Mouse (Mus musculus): Measurements from ENCODE around the gene Zfp36. TPM values are rescaled to one million over a fixed set of nuclear protein-coding genes. Genes with fewer than 3 reads are reported as not detected.

Zfp36 gene
- polyA plus RNA-seq, 1 experiment from 2014 or later: 7.5 TPM

DNA sequence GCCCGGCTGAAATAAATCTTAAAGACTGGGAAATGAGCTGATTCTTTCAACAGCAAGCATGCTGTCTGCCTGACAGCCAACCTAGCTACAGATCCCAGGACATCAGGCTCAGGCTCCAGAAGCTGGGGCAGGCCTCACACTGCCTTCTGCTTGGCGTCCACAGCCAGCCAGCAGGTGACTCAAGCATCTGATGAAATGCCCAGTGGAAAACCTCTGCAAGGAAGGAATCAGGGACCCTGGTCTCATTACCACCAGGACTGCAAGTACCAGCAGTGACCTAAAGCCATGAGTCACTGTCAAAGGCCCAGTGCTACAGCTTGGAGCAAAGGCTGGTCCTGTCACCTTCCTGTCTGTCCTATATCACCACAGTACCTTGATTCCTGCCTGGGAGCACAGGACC lies 44.6 kb downstream of the Zfp36 start:
- WGBS: 94% methylated on average over 2 of the region's 2 CpGs
- no peak for DNase-seq (ENCODE audit: low spot score)
- peaks cover 58% of the 10 kb centered on the region for H3K36me3 ChIP-seq

GRCm38 (mm10) chr7:28334534-28334933 lies 45.5 kb downstream of the Zfp36 start:
- no peak overlapping the region for H3K4me3 ChIP-seq
- H3K27me3 ChIP-seq (ENCODE audit: low read depth, poor library complexity, severe bottlenecking): no peaks in the 10 kb centered on the region
- H3K36me3 ChIP-seq: peaks cover 68% of the 10 kb centered on the region
- no peak overlapping the region for H3K27ac ChIP-seq
- no peaks in the 10 kb centered on the region for H3K9me3 ChIP-seq (replicated peaks)
- peaks cover 11% of the 10 kb centered on the region for H3K4me1 ChIP-seq
- 90% methylated on average over 4 of the region's 4 CpGs for WGBS
- no peak for DNase-seq (ENCODE audit: low spot score)

More for the DNA sequence above, 44.6 kb downstream of the Zfp36 start:
- Histone ChIP-seq H3K27ac (no peak overlapping the region), H3K9me3 (replicated peaks) (no peaks in the 10 kb centered on the region), H3K27me3 (ENCODE audit: low read depth, poor library complexity, severe bottlenecking) (no peaks in the 10 kb centered on the region), H3K4me3 (no peak overlapping the region), H3K4me1 (peaks cover 13% of the 10 kb centered on the region)

GRCm38 (mm10) chr7:28328260-28328659 lies 51.8 kb downstream of the Zfp36 start:
- H3K4me3 ChIP-seq: no peak overlapping the region
- peaks cover 99% of the 10 kb centered on the region for H3K36me3 ChIP-seq
- no peak overlapping the region for H3K27ac ChIP-seq
- 96% methylated on average over 2 of the region's 2 CpGs for WGBS
- DNase-seq (ENCODE audit: low spot score): no peak
- no peaks in the 10 kb centered on the region for H3K4me1 ChIP-seq
- no peaks in the 10 kb centered on the region for H3K27me3 ChIP-seq (ENCODE audit: low read depth, poor library complexity, severe bottlenecking)
- no peaks in the 10 kb centered on the region for H3K9me3 ChIP-seq (replicated peaks)

Other genes with a start within 250 kb of the Zfp36 start
- 166 and 214 TPM in 2 replicates for gene Fbl, start 210.5 kb downstream of the Zfp36 start, polyA plus RNA-seq (2016; fragmentation: Nextera tagmentation; extraction: Ambion mirVana)
- 13.4 and 21.0 TPM in 2 replicates for gene Dyrk1b, start 200.8 kb downstream of the Zfp36 start, polyA plus RNA-seq (2016; fragmentation: Nextera tagmentation; extraction: Ambion mirVana)
- 2.9 and 3.9 TPM in 2 replicates for gene Eid2, start 112.4 kb downstream of the Zfp36 start, polyA plus RNA-seq (2016; fragmentation: Nextera tagmentation; extraction: Ambion mirVana)
- 7.6 and 11.2 TPM in 2 replicates for gene Eid2b, start 102.5 kb downstream of the Zfp36 start, polyA plus RNA-seq (2016; fragmentation: Nextera tagmentation; extraction: Ambion mirVana)
- not detected in 2 replicates for gene Selenov, start 89.1 kb downstream of the Zfp36 start, polyA plus RNA-seq (2016; fragmentation: Nextera tagmentation; extraction: Ambion mirVana)
- 0.56 and 2.3 TPM in 2 replicates for gene Dll3, start 78.0 kb downstream of the Zfp36 start, polyA plus RNA-seq (2016; fragmentation: Nextera tagmentation; extraction: Ambion mirVana)
- 223 and 243 TPM in 2 replicates for gene Timm50, start 68.2 kb downstream of the Zfp36 start, polyA plus RNA-seq (2016; fragmentation: Nextera tagmentation; extraction: Ambion mirVana)
- 123 and 124 TPM in 2 replicates for gene Supt5, start 41.5 kb downstream of the Zfp36 start, polyA plus RNA-seq (2016; fragmentation: Nextera tagmentation; extraction: Ambion mirVana)
- gene Rps16, start 29.6 kb downstream of the Zfp36 start, polyA plus RNA-seq (2016; fragmentation: Nextera tagmentation; extraction: Ambion mirVana): 972 and 1,174 TPM in 2 replicates
- gene Plekhg2, start 7.7 kb downstream of the Zfp36 start, polyA plus RNA-seq (2016; fragmentation: Nextera tagmentation; extraction: Ambion mirVana): 90.5 and 118 TPM in 2 replicates
- 65.1 and 67.0 TPM in 2 replicates for gene Med29, start 12.5 kb upstream of the Zfp36 start, polyA plus RNA-seq (2016; fragmentation: Nextera tagmentation; extraction: Ambion mirVana)
- gene Paf1, start 12.7 kb upstream of the Zfp36 start, polyA plus RNA-seq (2016; fragmentation: Nextera tagmentation; extraction: Ambion mirVana): 81.3 and 91.5 TPM in 2 replicates
- gene Gmfg, start 57.2 kb upstream of the Zfp36 start, polyA plus RNA-seq (2016; fragmentation: Nextera tagmentation; extraction: Ambion mirVana): 6.8 and 7.7 TPM in 2 replicates
- 4.1 and 5.0 TPM in 2 replicates for gene Lrfn1, start 71.7 kb upstream of the Zfp36 start, polyA plus RNA-seq (2016; fragmentation: Nextera tagmentation; extraction: Ambion mirVana)
- not detected in 2 replicates for gene Ifnl2, start 130.2 kb upstream of the Zfp36 start, polyA plus RNA-seq (2016; fragmentation: Nextera tagmentation; extraction: Ambion mirVana)
- gene Ifnl3, start 142.6 kb upstream of the Zfp36 start, polyA plus RNA-seq (2016; fragmentation: Nextera tagmentation; extraction: Ambion mirVana): not detected in 2 replicates
- not detected in 2 replicates for gene Sycn, start 160.6 kb upstream of the Zfp36 start, polyA plus RNA-seq (2016; fragmentation: Nextera tagmentation; extraction: Ambion mirVana)
- not detected in 2 replicates for gene Nccrp1, start 167.0 kb upstream of the Zfp36 start, polyA plus RNA-seq (2016; fragmentation: Nextera tagmentation; extraction: Ambion mirVana)
- gene Samd4b, start 217.9 kb upstream of the Zfp36 start, polyA plus RNA-seq (2016; fragmentation: Nextera tagmentation; extraction: Ambion mirVana): 38.2 and 40.2 TPM in 2 replicates
- 64.9 and 69.8 TPM in 2 replicates for gene Pak4, start 217.9 kb upstream of the Zfp36 start, polyA plus RNA-seq (2016; fragmentation: Nextera tagmentation; extraction: Ambion mirVana)

Measured in limb, embryonic 10.5 days (tissue).